8 mouse cellular contexts compared by ENCODE assay signal in the genomic region with DNA sequence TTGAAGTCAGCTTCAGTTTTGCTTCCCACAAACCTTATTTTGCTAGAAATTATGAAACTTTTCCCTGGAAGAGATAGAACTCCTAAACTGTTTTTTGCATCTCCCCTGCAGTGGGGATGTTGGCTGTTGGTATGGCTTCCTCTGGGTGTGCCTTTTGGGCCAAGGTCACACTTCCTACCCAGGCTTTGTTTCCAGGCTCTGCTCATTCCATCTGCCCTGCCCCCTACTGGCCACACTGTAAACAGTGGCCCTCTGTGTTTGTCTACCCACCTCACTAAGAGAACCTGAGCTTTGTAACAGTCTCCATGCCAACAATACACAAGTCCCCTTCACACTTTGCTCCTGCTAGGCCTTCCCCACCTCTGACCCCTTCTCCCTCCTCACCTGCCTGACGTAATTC. TPM values are rescaled to one million over a fixed set of nuclear protein-coding genes. Genes with fewer than 3 reads are reported as not detected.
DNase-seq lines count a peak whose midpoint lies in the region; ATAC-seq and TF ChIP-seq lines count a peak whose summit lies in the region.

No protein-coding gene starts in this region.

- no peak overlapping the region for H3K4me2 ChIP-seq in liver, embryonic 16.5 days (ENCODE audit: low read depth, low read length)

- no peak overlapping the region for H3K9ac ChIP-seq in liver, embryonic 16.5 days (ENCODE audit: low read depth, low read length)

- WGBS in liver, embryonic 16.5 days (ENCODE audit: insufficient replicate concordance) = 51% methylated on average over 1 of the region's 1 CpGs

- ATAC-seq in liver, embryonic 16.5 days (ENCODE audit: low read depth) = peak; percentile 45

- DNase-seq in left cerebral cortex, adult 2 months (ENCODE audit: extremely low spot score in 1 of 2, low spot score in 2 of 2) = peak; percentile 33 to 34
- DNase-seq in left cerebral cortex, postnatal 14 days (ENCODE audit: low spot score in 2 of 2) = no peak
- peak; percentile 85 for DNase-seq in R1 (ENCODE audit: low read depth, low spot score)
- peak; percentile 47 for DNase-seq in embryo, embryonic 11 days
- peak; percentile 73 for DNase-seq in induced T-regulatory cell, adult 2 months (ENCODE audit: low read depth)
- peak; percentile 44 to 78 for DNase-seq in spleen, postnatal 4 days (ENCODE audit: low spot score in 2 of 2)
- no peak for DNase-seq in Muller cell, postnatal 12 days (ENCODE audit: inconsistent ontology term)

- no peaks in the 10 kb centered on the region for H3K27me3 ChIP-seq in liver, embryonic 16.5 days (ENCODE audit: control insufficient read depth, insufficient read depth, low read depth, low read length)

- no peak overlapping the region for H3K27ac ChIP-seq in left cerebral cortex, adult 2 months
- no peak overlapping the region for H3K27ac ChIP-seq in liver, embryonic 16.5 days (ENCODE audit: low read length)

- intact Hi-C loops in left cerebral cortex, adult 2 months (cut with DNase I) = loop anchor here (5.0 kb wide), 1 partner anchor 45 kb away; no protein-coding TSS in a partner anchor
- intact Hi-C loops in left cerebral cortex, postnatal 14 days (cut with DNase I) = no loop called here

- H3K4me1 ChIP-seq in liver, embryonic 16.5 days (ENCODE audit: control insufficient read depth, low read depth, low read length) = peaks cover 5% of the 10 kb centered on the region

- H3K4me3 ChIP-seq in left cerebral cortex, adult 2 months = no peak overlapping the region
- H3K4me3 ChIP-seq in liver, embryonic 16.5 days (ENCODE audit: low read depth, low read length) = no peak overlapping the region

- H3K36me3 ChIP-seq in liver, embryonic 16.5 days (ENCODE audit: control insufficient read depth, insufficient read depth) = no peaks in the 10 kb centered on the region

- no peaks in the 10 kb centered on the region for H3K9me3 ChIP-seq in liver, embryonic 16.5 days (replicated peaks; ENCODE audit: control insufficient read depth, low read length)

- TF ChIP-seq CTCF in left cerebral cortex, adult 2 months (IDR thresholded peaks at IDR 0.05) = peak; percentile 76

RNA-seq across cellular contexts. Expression of gene Degs2, which starts 44.8 kb away (rescaled TPM):
- 1 to 10 TPM; 4.8 to 5.5 TPM for total RNA-seq in left cerebral cortex, adult 2 months (2021)
- 1 to 10 TPM in 1 of 2 experiments, under 1 TPM in 1; 0.94 to 1.4 TPM for total RNA-seq in left cerebral cortex, postnatal 14 days (2021)
- polyA plus RNA-seq in liver, embryonic 16.5 days (2015; fragmentation: Nextera tagmentation; extraction: Ambion mirVana) = 1.2 TPM in 1 of 2 replicates, not detected in the other

Comparison
In these comparisons a context has a peak if more than half of its experiments do, and no peak if none do; other contexts are left out.
1. DNase-seq: peak in left cerebral cortex, adult 2 months (2 of 2), R1 (single experiment), embryo, embryonic 11 days (single experiment), induced T-regulatory cell, adult 2 months (single experiment) and spleen, postnatal 4 days (2 of 2); none in left cerebral cortex, postnatal 14 days (0 of 2) and Muller cell, postnatal 12 days (single experiment).